Mouse (Mus musculus) neural tube, embryonic 11.5 days (tissue): ENCODE results near the gene Olfr845. TPM values are rescaled to one million over a fixed set of nuclear protein-coding genes. Genes with fewer than 3 reads are reported as not detected.

Source experiments
- ATAC-seq: fragments of 200-750 bp; cut with Nextera tagmentation; 2 replicates; pipeline ENCODE4 v1.8.0; 2017; ENCODE audit warnings: moderate number of reproducible peaks, mild to moderate bottlenecking, moderate TSS enrichment, moderate library complexity; ENCODE audit not compliant: insufficient read depth, low FRiP score, low TSS enrichment
- DNase-seq: peaks from one replicate; pipeline ENCODE4 v3.0.0-alpha.2; 2015; ENCODE audit warnings: low spot score
- H3K27ac ChIP-seq: fragments of 300-500 bp; sonication (generic); 2 replicates; pipeline ENCODE4 v1.5.1; 2014; ENCODE audit warnings: low read depth, mild to moderate bottlenecking, low read length
- H3K27me3 ChIP-seq: fragments of 300-500 bp; sonication (generic); 2 replicates; pipeline ENCODE4 v1.6.1; 2014; ENCODE audit warnings: mild to moderate bottlenecking, low read length, mixed read lengths; ENCODE audit not compliant: control insufficient read depth, insufficient read depth
- H3K36me3 ChIP-seq: fragments of 300-500 bp; sonication (generic); 2 replicates; pipeline ENCODE4 v1.6.1; 2014; ENCODE audit warnings: mild to moderate bottlenecking, low read length, moderate library complexity, mixed read lengths; ENCODE audit not compliant: control insufficient read depth, insufficient read depth
- H3K4me1 ChIP-seq: fragments of 300-500 bp; sonication (generic); 2 replicates; pipeline ENCODE4 v1.6.1; 2014; ENCODE audit warnings: low read length, mixed read lengths; ENCODE audit not compliant: control insufficient read depth, insufficient read depth
- H3K4me2 ChIP-seq: fragments of 300-500 bp; sonication (generic); 2 replicates; pipeline ENCODE4 v1.6.1; 2014; ENCODE audit warnings: low read depth, mild to moderate bottlenecking, moderate library complexity
- H3K4me3 ChIP-seq: fragments of 300-500 bp; sonication (generic); 2 replicates; pipeline ENCODE4 v1.5.1; 2014; ENCODE audit warnings: low read depth, low read length
- H3K9ac ChIP-seq: fragments of 300-500 bp; sonication (generic); 2 replicates; pipeline ENCODE4 v1.6.1; 2014; ENCODE audit warnings: mild to moderate bottlenecking, low read length
- H3K9me3 ChIP-seq: fragments of 300-500 bp; sonication (generic); 2 replicates; pipeline ENCODE4 v1.6.1; 2016; ENCODE audit warnings: low read length; ENCODE audit not compliant: control insufficient read depth
- WGBS: fragments of 180-500 bp; shearing (Covaris S2); extraction: QIAGEN DNeasy Blood & Tissue Kit; methylation state at CpG from one replicate; pipeline ENCODE4 v1.1.7; 2014; 5-methylcytosine and 5-hydroxymethylcytosine counted together
- polyA plus RNA-seq: library from polyadenylated mRNA; unstranded; fragments of >200 nt; fragmentation: Nextera tagmentation; extraction: Ambion mirVana; gene quantifications from 2 replicates; pipeline ENCODE4 v1.2.1, GENCODE M21; 2014

Gene Olfr845
- not detected in 2 replicates for polyA plus RNA-seq

DNA sequence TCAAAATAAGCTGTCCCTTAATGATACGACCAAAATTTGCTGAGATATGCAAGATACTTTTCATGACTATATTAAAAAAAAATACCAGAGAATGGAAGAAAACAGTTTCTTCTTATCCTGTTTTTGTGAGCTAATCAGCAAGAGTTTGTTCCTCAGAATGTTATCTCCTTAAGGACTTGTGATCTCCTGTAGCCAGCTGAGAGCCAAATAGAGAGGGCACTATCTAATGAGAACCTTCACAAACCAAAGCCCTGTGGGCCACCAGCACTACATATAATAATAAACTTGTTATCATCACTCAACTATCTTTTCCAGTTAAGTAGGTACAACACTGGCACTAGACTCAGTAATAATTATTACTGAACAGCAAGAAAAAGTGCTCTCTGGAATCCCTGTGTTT, at the start of gene Olfr845:
Olfr845 (plus strand) TSS at position 301 of the 400 bp plus-strand sequence.
- Histone ChIP-seq H3K27me3 (no peaks in the 10 kb centered on the region), H3K4me3 (no peak within 1 kb of the TSS), H3K9me3 (peaks cover 4% of the 10 kb centered on the region; the same call in 1 of the 2 replicates), H3K4me2 (no peak within 1 kb of the TSS), H3K4me1 (no peaks in the 10 kb centered on the region), H3K27ac (no peak within 1 kb of the TSS), H3K36me3 (no peaks in the 10 kb centered on the region), H3K9ac (no peak within 1 kb of the TSS)
- WGBS, result 76% methylated on average over 1 of the region's 1 CpGs
- DNase-seq, result no peak
- no peak for ATAC-seq

- H3K36me3 ChIP-seq, result no peaks in the 10 kb centered on the region
- H3K4me1 ChIP-seq, result no peaks in the 10 kb centered on the region
- no peaks in the 10 kb centered on the region for H3K27me3 ChIP-seq
- H3K4me2 ChIP-seq, result no peak within 1 kb of the TSS
- no peaks in the 10 kb centered on the region for H3K9me3 ChIP-seq
- H3K9ac ChIP-seq, result no peak within 1 kb of the TSS
- H3K27ac ChIP-seq, result no peak within 1 kb of the TSS
- no peak within 1 kb of the TSS for H3K4me3 ChIP-seq
- no peak for ATAC-seq
- DNase-seq, result no peak
These were observed 20.2 kb upstream of the Olfr845 start, which contains the start of gene Olfr844 for GRCm38 (mm10) chr9:19316047-19316446. Gene Olfr844 (plus strand): TSS chr9:19316347.

GRCm38 (mm10) chr9:19363905-19364304, 27.6 kb downstream of the Olfr845 start, which contains the start of gene Olfr846:
Gene Olfr846 (minus strand): TSS chr9:19364005.
- Histone ChIP-seq H3K4me1 (no peaks in the 10 kb centered on the region), H3K4me2 (no peak within 1 kb of the TSS), H3K36me3 (no peaks in the 10 kb centered on the region), H3K27ac (no peak within 1 kb of the TSS), H3K27me3 (no peaks in the 10 kb centered on the region), H3K9ac (no peak within 1 kb of the TSS), H3K9me3 (no peaks in the 10 kb centered on the region; the same call in 1 of the 2 replicates), H3K4me3 (no peak within 1 kb of the TSS)
- DNase-seq (no peak), ATAC-seq (no peak)
- WGBS, result 53% methylated on average over 1 of the region's 1 CpGs

DNA sequence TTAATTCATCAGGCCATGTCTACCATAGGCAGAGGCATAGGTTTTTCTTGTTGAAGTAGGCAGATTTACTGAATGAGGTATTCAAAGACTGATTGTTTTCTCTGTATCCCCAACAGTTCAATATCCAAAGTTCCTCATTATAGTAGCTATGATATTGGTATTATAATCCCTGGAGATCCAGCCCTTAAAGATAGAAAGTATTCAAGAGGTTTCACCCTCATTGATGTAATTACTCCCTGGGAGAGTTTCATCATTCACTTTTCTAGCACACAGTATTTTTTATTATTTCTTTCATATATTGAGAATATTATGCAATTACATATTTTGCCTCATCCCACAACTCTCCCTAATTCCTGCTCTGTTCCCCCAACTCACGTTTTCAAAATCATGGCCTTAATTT, 42.3 kb downstream of the Olfr845 start, which contains the start of gene Olfr847:
Olfr847 (minus strand) TSS at position 101 of the 400 bp plus-strand sequence.
- DNase-seq (no peak), ATAC-seq (no peak)
- H3K36me3 ChIP-seq, result no peaks in the 10 kb centered on the region
- no peak within 1 kb of the TSS for H3K9ac ChIP-seq
- H3K4me3 ChIP-seq, result no peak within 1 kb of the TSS
- H3K4me1 ChIP-seq, result no peaks in the 10 kb centered on the region
- no peaks in the 10 kb centered on the region for H3K27me3 ChIP-seq
- no peaks in the 10 kb centered on the region for H3K9me3 ChIP-seq
- H3K27ac ChIP-seq, result no peak within 1 kb of the TSS
- no peak within 1 kb of the TSS for H3K4me2 ChIP-seq
- WGBS, result 76% methylated on average over 1 of the region's 1 CpGs

Other genes with a start within 250 kb of the Olfr845 start
- gene Olfr836, start 216.1 kb upstream of the Olfr845 start, polyA plus RNA-seq, result not detected in 2 replicates
- not detected in 2 replicates for gene Olfr837, start 200.1 kb upstream of the Olfr845 start, polyA plus RNA-seq
- gene Olfr839-ps1, start 159.1 kb upstream of the Olfr845 start, polyA plus RNA-seq, result not detected in 2 replicates
- gene Olfr843, start 84.5 kb upstream of the Olfr845 start, polyA plus RNA-seq, result not detected in 2 replicates
- not detected in 2 replicates for gene Olfr844, start 20.1 kb upstream of the Olfr845 start, polyA plus RNA-seq
- not detected in 2 replicates for gene Olfr846, start 27.5 kb downstream of the Olfr845 start, polyA plus RNA-seq
- not detected in 2 replicates for gene Olfr847, start 42.2 kb downstream of the Olfr845 start, polyA plus RNA-seq
- gene Olfr849, start 103.8 kb downstream of the Olfr845 start, polyA plus RNA-seq, result not detected in 2 replicates
- not detected in 2 replicates for gene Olfr850, start 141.8 kb downstream of the Olfr845 start, polyA plus RNA-seq
- not detected in 2 replicates for gene Olfr851, start 156.8 kb downstream of the Olfr845 start, polyA plus RNA-seq
- gene Olfr853, start 204.6 kb downstream of the Olfr845 start, polyA plus RNA-seq, result not detected in 2 replicates
- gene Olfr854, start 230.9 kb downstream of the Olfr845 start, polyA plus RNA-seq, result not detected in 2 replicates
- not detected in 2 replicates for gene Olfr855, start 246.2 kb downstream of the Olfr845 start, polyA plus RNA-seq